Mouse (Mus musculus): ENCODE data around the gene Map3k9. TPM values are rescaled to one million over a fixed set of nuclear protein-coding genes. Genes with fewer than 3 reads are reported as not detected.

Map3k9 gene
- total and polyA plus RNA-seq, 2 experiments from 2014 or later = 0.10 to 0.11 TPM

GRCm38 (mm10) chr12:81719161-81719560 lies 61.8 kb downstream of the Map3k9 start:
- DNase-seq (ENCODE audit: low spot score) (no peak), ATAC-seq (ENCODE audit: insufficient read depth, low read depth) (no peak)
- no peaks in the 10 kb centered on the region for H3K4me1 ChIP-seq (ENCODE audit: control insufficient read depth, insufficient read depth)
- TF ChIP-seq CTCF (IDR thresholded peaks at IDR 0.05; ENCODE audit: low read depth) = no peak
- TF ChIP-seq EP300 (IDR thresholded peaks at IDR 0.05; ENCODE audit: low read depth) = no peak
- H3K4me2 ChIP-seq (ENCODE audit: low read depth, low read length) = no peak overlapping the region
- no peaks in the 10 kb centered on the region for H3K27me3 ChIP-seq (ENCODE audit: control insufficient read depth, insufficient read depth, low read length)
- 41% methylated on average over 5 of the region's 5 CpGs for WGBS
- H3K9me3 ChIP-seq (replicated peaks; ENCODE audit: control insufficient read depth, low read length) = no peaks in the 10 kb centered on the region
- no peak overlapping the region for H3K9ac ChIP-seq (replicated peaks; ENCODE audit: low read depth, low read length)
- no peak overlapping the region for H3K27ac ChIP-seq (ENCODE audit: low read depth)
- no peak overlapping the region for H3K4me3 ChIP-seq (ENCODE audit: low read depth, low read length)
- no peaks in the 10 kb centered on the region for H3K36me3 ChIP-seq (replicated peaks; ENCODE audit: control insufficient read depth, insufficient read depth, low read length)

- Histone ChIP-seq H3K36me3 (replicated peaks; ENCODE audit: control insufficient read depth, insufficient read depth, low read length) (no peaks in the 10 kb centered on the region), H3K4me3 (ENCODE audit: low read depth, low read length) (no peak overlapping the region), H3K4me2 (ENCODE audit: low read depth, low read length) (no peak overlapping the region), H3K9ac (replicated peaks; ENCODE audit: low read depth, low read length) (no peak overlapping the region), H3K9me3 (replicated peaks; ENCODE audit: control insufficient read depth, low read length) (no peaks in the 10 kb centered on the region), H3K27me3 (ENCODE audit: control insufficient read depth, insufficient read depth, low read length) (no peaks in the 10 kb centered on the region), H3K27ac (ENCODE audit: low read depth) (no peak overlapping the region), H3K4me1 (ENCODE audit: control insufficient read depth, insufficient read depth) (no peaks in the 10 kb centered on the region)
- ATAC-seq (ENCODE audit: insufficient read depth, low read depth) = no peak
- 80% methylated on average over 4 of the region's 4 CpGs for WGBS
- no peak for DNase-seq (ENCODE audit: low spot score)
- TF ChIP-seq EP300 (IDR thresholded peaks at IDR 0.05; ENCODE audit: low read depth) (no peak), CTCF (IDR thresholded peaks at IDR 0.05; ENCODE audit: low read depth) (no peak)
These were observed 68.4 kb downstream of the Map3k9 start for GRCm38 (mm10) chr12:81712618-81713017.

- H3K4me2 ChIP-seq (ENCODE audit: low read depth, low read length) = no peak overlapping the region
- no peak overlapping the region for H3K4me3 ChIP-seq (ENCODE audit: low read depth, low read length)
- no peaks in the 10 kb centered on the region for H3K27me3 ChIP-seq (ENCODE audit: control insufficient read depth, insufficient read depth, low read length)
- no peak overlapping the region for H3K9ac ChIP-seq (replicated peaks; ENCODE audit: low read depth, low read length)
- no peaks in the 10 kb centered on the region for H3K36me3 ChIP-seq (replicated peaks; ENCODE audit: control insufficient read depth, insufficient read depth, low read length)
- no peaks in the 10 kb centered on the region for H3K4me1 ChIP-seq (ENCODE audit: control insufficient read depth, insufficient read depth)
- TF ChIP-seq EP300 (IDR thresholded peaks at IDR 0.05; ENCODE audit: low read depth) (no peak), CTCF (IDR thresholded peaks at IDR 0.05; ENCODE audit: low read depth) (peak; percentile 32)
- H3K27ac ChIP-seq (ENCODE audit: low read depth) = no peak overlapping the region
- WGBS = 6% methylated on average over 1 of the region's 1 CpGs
- ATAC-seq (ENCODE audit: insufficient read depth, low read depth) = no peak
- H3K9me3 ChIP-seq (replicated peaks; ENCODE audit: control insufficient read depth, low read length) = no peaks in the 10 kb centered on the region
- DNase-seq (ENCODE audit: low spot score) = peak; percentile 39
These were observed 78.1 kb downstream of the Map3k9 start for GRCm38 (mm10) chr12:81702903-81703302.

- Histone ChIP-seq H3K4me2 (ENCODE audit: low read depth, low read length) (no peak overlapping the region), H3K9me3 (replicated peaks; ENCODE audit: control insufficient read depth, low read length) (no peaks in the 10 kb centered on the region), H3K9ac (replicated peaks; ENCODE audit: low read depth, low read length) (no peak overlapping the region), H3K4me1 (ENCODE audit: control insufficient read depth, insufficient read depth) (no peaks in the 10 kb centered on the region), H3K27ac (ENCODE audit: low read depth) (no peak overlapping the region), H3K27me3 (ENCODE audit: control insufficient read depth, insufficient read depth, low read length) (no peaks in the 10 kb centered on the region), H3K4me3 (ENCODE audit: low read depth, low read length) (no peak overlapping the region), H3K36me3 (replicated peaks; ENCODE audit: control insufficient read depth, insufficient read depth, low read length) (no peaks in the 10 kb centered on the region)
- DNase-seq (ENCODE audit: low spot score) (peak; percentile 13), ATAC-seq (ENCODE audit: insufficient read depth, low read depth) (no peak)
- TF ChIP-seq EP300 (IDR thresholded peaks at IDR 0.05; ENCODE audit: low read depth) = no peak
- TF ChIP-seq CTCF (IDR thresholded peaks at IDR 0.05; ENCODE audit: low read depth) = no peak
- 29% methylated on average over 4 of the region's 4 CpGs for WGBS
These were observed 83.0 kb downstream of the Map3k9 start for GRCm38 (mm10) chr12:81698011-81698410.

- ATAC-seq (ENCODE audit: insufficient read depth, low read depth) (peak; percentile 66), DNase-seq (ENCODE audit: low spot score) (peak; percentile 74)
- TF ChIP-seq EP300 (IDR thresholded peaks at IDR 0.05; ENCODE audit: low read depth) (peak; percentile 57; the same call in 1 of the 2 replicates), CTCF (IDR thresholded peaks at IDR 0.05; ENCODE audit: low read depth) (no peak)
These were observed 89.7 kb downstream of the Map3k9 start for GRCm38 (mm10) chr12:81691177-81691730.

GRCm38 (mm10) chr12:81690751-81691150 lies 90.2 kb downstream of the Map3k9 start:
- H3K27me3 ChIP-seq (ENCODE audit: control insufficient read depth, insufficient read depth, low read length) = no peaks in the 10 kb centered on the region
- ATAC-seq (ENCODE audit: insufficient read depth, low read depth) (0 out of 2 replicates have a peak, but pooled peaks have one; percentile 19), DNase-seq (ENCODE audit: low spot score) (no peak)
- no peaks in the 10 kb centered on the region for H3K9me3 ChIP-seq (replicated peaks; ENCODE audit: control insufficient read depth, low read length)
- H3K4me3 ChIP-seq (ENCODE audit: low read depth, low read length) = no peak overlapping the region
- H3K36me3 ChIP-seq (replicated peaks; ENCODE audit: control insufficient read depth, insufficient read depth, low read length) = no peaks in the 10 kb centered on the region
- 49% methylated on average over 7 of the region's 7 CpGs for WGBS
- H3K27ac ChIP-seq (ENCODE audit: low read depth) = peak overlapping the region; percentile 71
- peaks cover 8% of the 10 kb centered on the region for H3K4me1 ChIP-seq (ENCODE audit: control insufficient read depth, insufficient read depth)
- H3K9ac ChIP-seq (replicated peaks; ENCODE audit: low read depth, low read length) = no peak overlapping the region
- no peak overlapping the region for H3K4me2 ChIP-seq (ENCODE audit: low read depth, low read length)
- TF ChIP-seq EP300 (IDR thresholded peaks at IDR 0.05; ENCODE audit: low read depth) = no peak
- TF ChIP-seq CTCF (IDR thresholded peaks at IDR 0.05; ENCODE audit: low read depth) = no peak

More at GRCm38 (mm10) chr12:81691177-81691730, 89.7 kb downstream of the Map3k9 start:
- no peaks in the 10 kb centered on the region for H3K36me3 ChIP-seq (replicated peaks; ENCODE audit: control insufficient read depth, insufficient read depth, low read length)
- WGBS = 29% methylated on average over 8 of the region's 8 CpGs
- no peak overlapping the region for H3K4me2 ChIP-seq (ENCODE audit: low read depth, low read length)
- no peak overlapping the region for H3K4me3 ChIP-seq (ENCODE audit: low read depth, low read length)
- no peaks in the 10 kb centered on the region for H3K27me3 ChIP-seq (ENCODE audit: control insufficient read depth, insufficient read depth, low read length)
- H3K9ac ChIP-seq (replicated peaks; ENCODE audit: low read depth, low read length) = no peak overlapping the region
- H3K27ac ChIP-seq (ENCODE audit: low read depth) = peak overlapping the region; percentile 71
- H3K4me1 ChIP-seq (ENCODE audit: control insufficient read depth, insufficient read depth) = peaks cover 8% of the 10 kb centered on the region
- no peaks in the 10 kb centered on the region for H3K9me3 ChIP-seq (replicated peaks; ENCODE audit: control insufficient read depth, low read length)

All from heart, postnatal 0 days (tissue).